8 mouse cellular contexts compared by ENCODE assay signal in genomic region chr10:118592648-118593368, GRCm38 (mm10).
DNase-seq lines count a peak whose midpoint lies in the region; ATAC-seq lines count a peak whose summit lies in the region.

No protein-coding gene starts in this region.

- no peak overlapping the region for H3K9ac ChIP-seq in forebrain, embryonic 13.5 days

- no peak overlapping the region for H3K27ac ChIP-seq in forebrain, embryonic 13.5 days

- no peaks in the 10 kb centered on the region for H3K36me3 ChIP-seq in forebrain, embryonic 13.5 days (ENCODE audit: poor library complexity, severe bottlenecking)

- no peak overlapping the region for H3K4me2 ChIP-seq in forebrain, embryonic 13.5 days

- no peaks in the 10 kb centered on the region for H3K9me3 ChIP-seq in forebrain, embryonic 13.5 days (replicated peaks)

- 38% methylated on average over 16 of the region's 16 CpGs for WGBS in forebrain, embryonic 13.5 days

- peaks cover 9% of the 10 kb centered on the region for H3K4me1 ChIP-seq in forebrain, embryonic 13.5 days

- peak; percentile 83 for ATAC-seq in forebrain, embryonic 13.5 days
- peak; percentile 46 to 65; a peak in 1 of 4 replicates for ATAC-seq in hematopoietic stem cell, adult 5-6 weeks (replicated peaks in 1 of 2; ENCODE audit: insufficient read depth in 1 of 2, low FRiP score in 2 of 2, low TSS enrichment in 1 of 2, low read depth in 1 of 2, poor library complexity in 2 of 2, severe bottlenecking in 2 of 2)
- ATAC-seq in megakaryocyte progenitor cell, adult 5-6 weeks (replicated peaks; ENCODE audit: poor library complexity) = peak; percentile 94

- no peaks in the 10 kb centered on the region for H3K27me3 ChIP-seq in forebrain, embryonic 13.5 days

- H3K4me3 ChIP-seq in forebrain, embryonic 13.5 days = no peak overlapping the region

- DNase-seq in Muller cell, postnatal 12 days (ENCODE audit: inconsistent ontology term) = peak; percentile 71
- DNase-seq in c-Kit-positive CD71-negative TER-119-negative erythroid progenitor cells, embryonic 14.5 days (ENCODE audit: low read depth) = peak; percentile 73
- peak; percentile 95 for DNase-seq in layer of hippocampus, adult 9-10 months (ENCODE audit: low spot score)
- DNase-seq in right cerebral cortex, postnatal 25 days = peak; percentile 70
- peak; percentile 80 to 81 for DNase-seq in urinary bladder, postnatal 36 days (ENCODE audit: low spot score in 2 of 2)
